Mouse (Mus musculus) embryonic fibroblast, embryonic 13.5 days (primary cell): ENCODE measurements around the gene Cep72. TPM values are rescaled to one million over a fixed set of nuclear protein-coding genes. Genes with fewer than 3 reads are reported as not detected.
A peak's percentile ranks its signal among the peaks of the same experiment; 100 is the strongest.
"Not testable (repeated sequence)": the region's sequence is repeated elsewhere in the genome, so short reads cannot be mapped to it uniquely, and the experiment has no call there.

ENCODE experiments used
- H3K27ac ChIP-seq: 2 replicates; pipeline ENCODE4 v1.5.1; 2012; ENCODE audit warnings: low read length, control low read depth, inconsistent platforms; ENCODE audit not compliant: insufficient read depth
- H3K4me1 ChIP-seq: 2 replicates; pipeline ENCODE4 v1.6.1; 2011; ENCODE audit warnings: low read length; ENCODE audit not compliant: control insufficient read depth, insufficient read depth
- H3K4me3 ChIP-seq: 2 replicates; pipeline ENCODE4 v1.5.1; 2011; ENCODE audit warnings: mild to moderate bottlenecking, control low read depth, low read length; ENCODE audit not compliant: insufficient read depth
- CTCF ChIP-seq: IDR thresholded peaks from 2 replicates; pipeline ENCODE4 v1.5.1; 2011; ENCODE audit warnings: mild to moderate bottlenecking, control low read depth, low read length, moderate library complexity, borderline replicate concordance; ENCODE audit not compliant: insufficient read depth
- POLR2A ChIP-seq: IDR thresholded peaks from 2 replicates; pipeline ENCODE4 v1.6.1; 2011; ENCODE audit warnings: low read depth, mild to moderate bottlenecking, control low read depth, low read length, moderate library complexity
- polyA plus RNA-seq: library from polyadenylated mRNA; stranded (reverse); fragments of >200 nt; gene quantifications from 2 replicates; pipeline ENCODE4 v1.2.4, GENCODE M21; 2011; ENCODE audit warnings: low read depth; ENCODE audit not compliant: missing spikeins, insufficient read length

Cep72 gene
- polyA plus RNA-seq, 1 experiment: 8.1 TPM

GRCm38 (mm10) chr13:74073369-74073768 is 11.3 kb upstream of the Cep72 start:
- Histone ChIP-seq H3K4me3 (no peak overlapping the region), H3K4me1 (no peaks in the 10 kb centered on the region), H3K27ac (no peak overlapping the region)
- TF ChIP-seq CTCF: no peak
- no peak for TF ChIP-seq POLR2A

GRCm38 (mm10) chr13:74071714-74072113 is 9.6 kb upstream of the Cep72 start:
- Histone ChIP-seq H3K27ac (no peak overlapping the region), H3K4me3 (no peak overlapping the region), H3K4me1 (no peaks in the 10 kb centered on the region)
- TF ChIP-seq POLR2A: no peak
- no peak for TF ChIP-seq CTCF

GRCm38 (mm10) chr13:74071244-74071643 is 9.1 kb upstream of the Cep72 start:
- not testable (repeated sequence) for H3K4me3 ChIP-seq, H3K27ac ChIP-seq, H3K4me1 ChIP-seq

- no peak overlapping the region for H3K4me3 ChIP-seq
- H3K27ac ChIP-seq: no peak overlapping the region
- H3K4me1 ChIP-seq: no peaks in the 10 kb centered on the region
- TF ChIP-seq CTCF (no peak), POLR2A (no peak)
Observed at GRCm38 (mm10) chr13:74066576-74066975, 4.5 kb upstream of the Cep72 start.

DNA sequence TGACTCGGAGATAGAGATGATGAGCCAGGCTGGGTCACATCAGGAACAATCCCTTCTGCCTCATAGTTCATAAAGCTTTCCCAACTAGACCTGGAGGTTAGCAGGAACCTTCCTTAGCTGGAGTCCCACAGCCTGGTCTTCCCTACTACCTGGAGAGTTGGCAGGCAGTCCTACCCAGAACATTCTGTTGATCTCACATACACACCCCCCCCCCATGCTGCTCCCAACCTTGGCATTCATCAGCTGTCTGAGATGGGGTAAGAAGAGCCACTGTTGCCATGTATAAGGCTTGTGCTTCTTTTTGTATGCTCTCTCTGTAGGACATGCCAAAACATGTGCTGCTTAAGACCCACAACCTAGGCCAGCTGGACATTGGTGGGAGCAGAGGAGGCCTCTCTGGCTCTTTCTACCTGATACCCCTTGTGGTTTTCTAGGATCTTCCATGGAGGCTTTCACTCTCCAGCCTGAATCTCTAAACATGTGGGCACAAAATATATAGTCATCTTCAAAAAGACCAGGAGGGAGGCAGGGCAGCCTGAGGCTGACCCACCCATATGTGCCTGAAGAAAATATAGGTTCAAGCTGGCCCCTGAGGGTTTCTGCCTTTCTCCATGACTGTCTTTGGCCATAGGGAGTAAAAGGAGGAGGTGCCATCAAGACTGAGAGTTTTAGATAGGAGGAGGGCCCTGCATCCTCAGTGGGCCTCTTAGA is 1.4 kb upstream of the Cep72 start:
- H3K4me3 ChIP-seq: no peak overlapping the region
- TF ChIP-seq POLR2A: no peak
- no peak for TF ChIP-seq CTCF
- H3K27ac ChIP-seq: no peak overlapping the region
- no peaks in the 10 kb centered on the region for H3K4me1 ChIP-seq

- TF ChIP-seq POLR2A: peak; percentile 20
- no peak for TF ChIP-seq CTCF
- Histone ChIP-seq H3K27ac (no peak overlapping the region), H3K4me1 (no peaks in the 10 kb centered on the region), H3K4me3 (peak overlapping the region; percentile 67)
Observed at GRCm38 (mm10) chr13:74062378-74063128, 454 bp upstream of the Cep72 start.

DNA sequence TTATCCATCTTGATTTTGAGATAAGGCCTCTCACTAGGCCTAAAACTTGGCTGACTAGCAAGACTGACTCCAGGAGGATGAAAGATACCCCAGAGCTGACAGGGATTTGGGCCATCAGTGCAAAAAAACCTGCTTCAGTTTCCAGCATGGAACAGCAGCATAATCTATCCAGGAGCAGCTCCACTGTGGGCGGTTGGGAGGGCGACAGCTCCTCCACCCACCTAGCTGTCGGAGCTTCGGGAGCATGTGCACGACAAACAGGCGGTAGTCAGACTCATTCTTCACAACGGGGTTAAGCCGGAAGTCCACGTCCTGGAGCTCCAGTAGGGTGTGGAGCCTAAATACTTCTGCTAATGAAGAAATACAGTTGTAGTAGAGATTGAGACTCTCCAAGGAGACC is 4.0 kb downstream of the Cep72 start:
- Histone ChIP-seq H3K27ac (no peak overlapping the region), H3K4me1 (no peaks in the 10 kb centered on the region), H3K4me3 (no peak overlapping the region)
- TF ChIP-seq CTCF: no peak
- TF ChIP-seq POLR2A: no peak

- peak overlapping the region; percentile 80 for H3K27ac ChIP-seq
- no peak for TF ChIP-seq POLR2A
- H3K4me1 ChIP-seq: no peaks in the 10 kb centered on the region
- H3K4me3 ChIP-seq: no peak overlapping the region
Observed at GRCm38 (mm10) chr13:74056194-74056593, 5.9 kb downstream of the Cep72 start.

DNA sequence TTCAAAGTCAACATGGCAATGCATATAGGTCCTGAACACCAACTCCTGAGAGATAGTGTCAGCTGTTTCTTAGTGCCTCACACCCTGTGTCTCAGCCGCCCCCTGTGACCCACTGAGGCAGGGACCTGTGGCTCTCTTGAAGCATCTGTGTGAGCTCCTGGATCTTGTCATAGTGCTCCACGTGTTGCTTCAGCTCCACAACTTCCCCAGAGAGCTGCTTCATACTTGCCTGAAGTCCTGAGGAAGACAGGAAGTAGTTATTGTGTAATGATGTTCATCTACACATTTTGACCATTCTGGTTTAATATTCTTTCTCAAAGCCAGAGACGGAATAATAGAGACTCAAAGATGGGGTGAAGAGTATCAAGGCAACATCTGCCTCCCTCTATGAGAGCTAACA is 22.2 kb downstream of the Cep72 start:
- Histone ChIP-seq H3K4me3 (no peak overlapping the region), H3K4me1 (no peaks in the 10 kb centered on the region), H3K27ac (no peak overlapping the region)
- no peak for TF ChIP-seq CTCF
- TF ChIP-seq POLR2A: no peak

GRCm38 (mm10) chr13:74035776-74036175 is 26.3 kb downstream of the Cep72 start:
- Histone ChIP-seq H3K4me3 (no peak overlapping the region), H3K27ac (no peak overlapping the region), H3K4me1 (no peaks in the 10 kb centered on the region)
- no peak for TF ChIP-seq POLR2A

GRCm38 (mm10) chr13:74034756-74035155 is 27.3 kb downstream of the Cep72 start:
- Histone ChIP-seq H3K4me1 (no peaks in the 10 kb centered on the region), H3K4me3 (no peak overlapping the region), H3K27ac (no peak overlapping the region)
- TF ChIP-seq CTCF (no peak), POLR2A (no peak)
